Mouse (Mus musculus) intestine, embryonic 14.5 days (tissue): Measurements from ENCODE around the gene Kntc1. TPM values are rescaled to one million over a fixed set of nuclear protein-coding genes. Genes with fewer than 3 reads are reported as not detected.
A peak's percentile ranks its signal among the peaks of the same experiment; 100 is the strongest.

Experiments
- ATAC-seq: fragments of 200-750 bp; cut with Nextera tagmentation; replicated peaks from 2 replicates; pipeline ENCODE4 v1.8.0; 2017; ENCODE audit warnings: low read depth, moderate number of reproducible peaks, moderate TSS enrichment, moderate library complexity; ENCODE audit not compliant: low FRiP score, low TSS enrichment
- DNase-seq: peaks from one replicate; pipeline ENCODE4 v3.0.0-alpha.2; 2018; ENCODE audit warnings: low spot score
- H3K27ac ChIP-seq: fragments of 300-500 bp; sonication (generic); 2 replicates; pipeline ENCODE4 v1.5.1; 2014; ENCODE audit warnings: low read depth, mild to moderate bottlenecking, control low read depth
- H3K27me3 ChIP-seq: fragments of 300-500 bp; sonication (generic); replicated peaks from 2 replicates; pipeline ENCODE4 v1.6.1; 2014; ENCODE audit warnings: low read length, control low read depth; ENCODE audit not compliant: control insufficient read depth, insufficient read depth
- H3K36me3 ChIP-seq: fragments of 300-500 bp; sonication (generic); 2 replicates; pipeline ENCODE4 v1.6.1; 2014; ENCODE audit warnings: low read length, control low read depth; ENCODE audit not compliant: control insufficient read depth, insufficient read depth
- H3K4me1 ChIP-seq: fragments of 300-500 bp; sonication (generic); replicated peaks from 2 replicates; pipeline ENCODE4 v1.6.1; 2014; ENCODE audit warnings: low read length, control low read depth, mixed read lengths; ENCODE audit not compliant: control insufficient read depth, insufficient read depth
- H3K4me2 ChIP-seq: fragments of 300-500 bp; sonication (generic); 2 replicates; pipeline ENCODE4 v1.6.1; 2014; ENCODE audit warnings: low read length
- H3K4me3 ChIP-seq: fragments of 300-500 bp; sonication (generic); 2 replicates; pipeline ENCODE4 v1.5.1; 2014; ENCODE audit warnings: low read depth, low read length, control low read depth, mixed read lengths
- H3K9ac ChIP-seq: fragments of 300-500 bp; sonication (generic); 2 replicates; pipeline ENCODE4 v1.6.1; 2014; ENCODE audit warnings: mild to moderate bottlenecking, low read length
- H3K9me3 ChIP-seq: fragments of 300-500 bp; sonication (generic); 2 replicates; pipeline ENCODE4 v1.6.1; 2016; ENCODE audit warnings: low read length, control low read depth; ENCODE audit not compliant: control insufficient read depth
- WGBS: fragments of 180-500 bp; shearing (Covaris S2); extraction: QIAGEN DNeasy Blood & Tissue Kit; methylation state at CpG from one replicate; pipeline ENCODE4 v1.1.7; 2014; 5-methylcytosine and 5-hydroxymethylcytosine counted together
- polyA plus RNA-seq: library from polyadenylated mRNA; unstranded; fragments of >200 nt; fragmentation: Nextera tagmentation; extraction: Ambion mirVana; gene quantifications from 2 replicates; pipeline ENCODE4 v1.2.1, GENCODE M21; 2014

Kntc1 gene
- polyA plus RNA-seq, 1 experiment from 2014 or later, result 35.9 TPM

DNA sequence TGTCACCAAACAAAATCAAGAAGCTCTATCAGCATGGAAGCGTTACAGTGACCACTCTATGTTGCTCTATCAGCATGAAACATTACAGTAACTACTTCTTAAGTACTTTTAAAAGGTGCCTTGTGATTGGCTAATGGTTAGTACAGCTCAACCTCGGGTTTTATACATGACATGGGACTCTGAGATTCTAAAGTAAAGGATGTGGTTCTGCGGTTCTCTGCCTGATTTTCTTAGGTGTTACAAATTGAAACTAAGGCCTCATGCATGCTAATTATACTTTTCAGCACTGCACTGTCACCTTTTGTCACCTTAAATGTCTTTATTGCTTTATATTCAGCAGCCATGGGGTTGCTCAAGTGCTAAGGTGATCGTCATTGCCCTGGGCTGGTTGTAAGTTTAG is 32.3 kb downstream of the Kntc1 start:
- no peaks in the 10 kb centered on the region for H3K9me3 ChIP-seq
- H3K4me3 ChIP-seq, result no peak overlapping the region
- no peak overlapping the region for H3K27ac ChIP-seq
- no peak for DNase-seq
- H3K36me3 ChIP-seq, result peaks cover 88% of the 10 kb centered on the region
- H3K27me3 ChIP-seq, result no peaks in the 10 kb centered on the region
- no peaks in the 10 kb centered on the region for H3K4me1 ChIP-seq
- no peak overlapping the region for H3K9ac ChIP-seq
- no peak overlapping the region for H3K4me2 ChIP-seq
- 94% methylated on average over 4 of the region's 4 CpGs for WGBS
- ATAC-seq, result no peak

DNA sequence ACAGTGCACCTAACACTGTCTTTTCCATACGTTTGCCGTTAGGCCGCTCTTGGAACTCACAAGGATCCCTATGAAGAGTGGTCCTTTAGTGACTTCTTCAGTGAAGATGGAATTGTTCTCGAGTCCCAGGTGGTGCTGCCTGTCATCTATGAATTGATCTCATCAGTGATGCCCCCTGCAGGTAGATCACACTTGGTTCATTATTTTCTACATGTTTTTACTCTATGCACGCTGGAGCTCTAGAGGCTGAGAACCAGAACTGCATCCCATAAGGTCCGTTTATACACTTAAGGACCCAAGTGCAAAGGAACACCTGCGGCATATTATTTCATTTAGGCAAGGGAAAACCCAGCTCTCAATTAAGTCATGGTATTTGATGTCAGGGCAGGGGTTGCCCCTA is 39.5 kb downstream of the Kntc1 start:
- DNase-seq (no peak), ATAC-seq (no peak)
- Histone ChIP-seq H3K4me1 (no peaks in the 10 kb centered on the region), H3K9me3 (no peaks in the 10 kb centered on the region), H3K4me3 (no peak overlapping the region), H3K27me3 (no peaks in the 10 kb centered on the region), H3K27ac (no peak overlapping the region), H3K36me3 (peaks cover 93% of the 10 kb centered on the region), H3K9ac (no peak overlapping the region), H3K4me2 (no peak overlapping the region)
- 87% methylated on average over 7 of the region's 7 CpGs for WGBS

DNA sequence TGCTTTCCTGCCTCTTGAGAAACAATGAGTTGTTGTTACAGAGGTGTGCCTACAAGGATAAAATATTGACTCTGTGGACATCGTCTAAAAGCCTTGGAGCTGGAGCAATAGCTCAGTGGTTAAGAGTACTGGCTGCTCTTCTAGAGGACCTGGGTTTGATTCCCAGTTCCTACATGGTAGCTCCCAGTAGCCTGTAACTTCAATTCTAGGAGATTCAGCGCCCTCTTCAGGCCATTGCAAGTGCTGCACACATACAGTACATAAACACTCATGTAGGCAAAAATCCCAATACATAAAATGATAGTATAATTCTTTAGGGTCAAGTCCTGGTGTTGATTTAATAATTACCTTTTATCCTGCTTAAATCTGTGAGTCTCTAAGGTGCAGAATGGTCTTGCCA is 43.6 kb downstream of the Kntc1 start:
- DNase-seq (no peak), ATAC-seq (no peak)
- H3K27ac ChIP-seq, result no peak overlapping the region
- H3K4me2 ChIP-seq, result no peak overlapping the region
- H3K36me3 ChIP-seq, result peaks cover 90% of the 10 kb centered on the region
- H3K4me3 ChIP-seq, result no peak overlapping the region
- H3K9me3 ChIP-seq, result no peaks in the 10 kb centered on the region
- no peaks in the 10 kb centered on the region for H3K27me3 ChIP-seq
- H3K4me1 ChIP-seq, result no peaks in the 10 kb centered on the region
- no peak overlapping the region for H3K9ac ChIP-seq
- 80% methylated on average over 2 of the region's 2 CpGs for WGBS

DNA sequence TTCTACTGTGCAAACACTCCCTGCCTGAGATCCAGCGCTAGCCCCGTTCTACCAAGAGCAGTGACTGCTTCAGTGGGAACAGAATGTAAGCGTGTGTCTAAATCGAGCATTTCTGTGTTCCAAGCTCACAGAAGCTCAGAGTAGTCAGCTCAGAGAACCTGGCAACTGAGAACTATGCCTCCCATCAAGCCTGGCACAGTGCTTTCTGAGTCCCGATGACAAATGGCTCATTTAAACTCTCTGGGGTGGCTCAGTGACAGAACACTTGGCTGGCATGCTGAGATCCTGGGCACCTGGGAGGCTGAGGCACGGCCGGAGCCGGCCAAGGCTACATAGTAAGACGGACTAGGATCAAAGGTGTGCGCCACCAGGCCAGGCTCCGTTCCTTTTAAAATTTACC is 56.8 kb downstream of the Kntc1 start:
- Histone ChIP-seq H3K4me3 (no peak overlapping the region), H3K9ac (no peak overlapping the region), H3K4me1 (no peaks in the 10 kb centered on the region), H3K27me3 (no peaks in the 10 kb centered on the region), H3K27ac (no peak overlapping the region), H3K36me3 (peaks cover 89% of the 10 kb centered on the region), H3K9me3 (no peaks in the 10 kb centered on the region), H3K4me2 (no peak overlapping the region)
- ATAC-seq (no peak), DNase-seq (no peak)
- 94% methylated on average over 11 of the region's 11 CpGs for WGBS

DNA sequence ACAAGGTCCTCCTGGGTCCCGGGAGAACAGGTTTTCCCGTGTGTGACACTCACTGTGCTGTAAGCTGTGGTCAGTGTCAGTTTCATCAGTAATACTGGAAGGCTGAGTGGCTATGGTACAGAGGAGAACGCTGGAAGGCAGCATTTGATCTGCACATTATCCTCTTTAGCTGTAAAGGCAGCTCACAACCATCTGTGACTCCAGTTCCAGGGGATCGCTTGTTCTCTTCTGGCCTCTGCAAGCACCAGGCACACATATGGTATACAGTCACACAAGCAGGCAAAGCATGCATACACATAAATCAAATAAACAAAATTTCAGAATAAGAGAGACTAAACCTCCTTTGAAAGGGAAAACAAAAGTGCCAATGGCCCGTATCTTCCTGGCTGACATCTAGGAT is 59.0 kb downstream of the Kntc1 start:
- no peak overlapping the region for H3K9ac ChIP-seq
- H3K4me2 ChIP-seq, result no peak overlapping the region
- 89% methylated on average over 5 of the region's 5 CpGs for WGBS
- DNase-seq (no peak), ATAC-seq (no peak)
- no peaks in the 10 kb centered on the region for H3K27me3 ChIP-seq
- H3K4me3 ChIP-seq, result no peak overlapping the region
- H3K4me1 ChIP-seq, result no peaks in the 10 kb centered on the region
- peaks cover 86% of the 10 kb centered on the region for H3K36me3 ChIP-seq
- no peaks in the 10 kb centered on the region for H3K9me3 ChIP-seq
- H3K27ac ChIP-seq, result no peak overlapping the region

DNA sequence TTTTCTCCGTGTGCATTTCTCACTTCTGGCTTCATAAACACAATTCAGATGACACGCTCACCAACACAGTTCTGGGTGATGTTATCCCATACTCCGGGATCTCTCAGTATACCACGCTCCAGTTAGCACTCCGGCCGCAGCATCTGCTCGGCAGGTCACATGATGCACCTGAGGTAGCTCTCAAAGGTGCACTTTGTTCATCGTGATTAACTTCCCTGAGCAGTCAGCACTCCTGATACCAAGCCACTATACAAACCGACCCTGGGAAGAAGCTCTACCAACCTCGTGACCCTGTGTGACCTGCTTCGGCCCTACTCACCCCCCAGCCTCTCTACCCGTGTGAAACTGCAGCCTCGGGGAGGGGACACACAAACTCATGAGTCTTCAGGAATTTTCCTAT is 59.6 kb downstream of the Kntc1 start:
- WGBS, result 90% methylated on average over 13 of the region's 13 CpGs
- no peaks in the 10 kb centered on the region for H3K9me3 ChIP-seq
- no peaks in the 10 kb centered on the region for H3K4me1 ChIP-seq
- no peaks in the 10 kb centered on the region for H3K27me3 ChIP-seq
- no peak overlapping the region for H3K9ac ChIP-seq
- no peak overlapping the region for H3K4me2 ChIP-seq
- H3K4me3 ChIP-seq, result no peak overlapping the region
- H3K36me3 ChIP-seq, result peaks cover 81% of the 10 kb centered on the region
- ATAC-seq (no peak), DNase-seq (no peak)
- no peak overlapping the region for H3K27ac ChIP-seq

DNA sequence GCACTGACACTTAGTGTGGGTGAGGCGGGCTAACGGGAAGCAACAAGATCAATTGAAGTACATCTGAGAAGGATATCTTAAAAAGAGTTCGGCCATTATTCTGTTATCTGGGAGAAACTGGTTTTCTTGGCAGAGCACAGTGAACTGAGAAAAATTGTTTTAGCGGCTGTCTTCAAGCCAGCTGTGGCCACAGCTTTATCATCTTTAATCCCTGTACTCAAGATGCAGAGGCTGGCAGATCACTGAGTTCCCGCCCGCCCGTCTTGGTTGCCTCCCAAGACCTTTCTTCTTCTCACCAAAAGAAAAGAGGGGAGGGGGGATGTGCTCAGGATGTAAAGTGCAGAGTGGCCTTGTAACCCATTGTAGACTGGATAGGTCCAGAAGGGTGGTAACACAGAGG is 67.4 kb downstream of the Kntc1 start:
- Histone ChIP-seq H3K27me3 (no peaks in the 10 kb centered on the region), H3K36me3 (peaks cover 60% of the 10 kb centered on the region)
- ATAC-seq, result no peak

DNA sequence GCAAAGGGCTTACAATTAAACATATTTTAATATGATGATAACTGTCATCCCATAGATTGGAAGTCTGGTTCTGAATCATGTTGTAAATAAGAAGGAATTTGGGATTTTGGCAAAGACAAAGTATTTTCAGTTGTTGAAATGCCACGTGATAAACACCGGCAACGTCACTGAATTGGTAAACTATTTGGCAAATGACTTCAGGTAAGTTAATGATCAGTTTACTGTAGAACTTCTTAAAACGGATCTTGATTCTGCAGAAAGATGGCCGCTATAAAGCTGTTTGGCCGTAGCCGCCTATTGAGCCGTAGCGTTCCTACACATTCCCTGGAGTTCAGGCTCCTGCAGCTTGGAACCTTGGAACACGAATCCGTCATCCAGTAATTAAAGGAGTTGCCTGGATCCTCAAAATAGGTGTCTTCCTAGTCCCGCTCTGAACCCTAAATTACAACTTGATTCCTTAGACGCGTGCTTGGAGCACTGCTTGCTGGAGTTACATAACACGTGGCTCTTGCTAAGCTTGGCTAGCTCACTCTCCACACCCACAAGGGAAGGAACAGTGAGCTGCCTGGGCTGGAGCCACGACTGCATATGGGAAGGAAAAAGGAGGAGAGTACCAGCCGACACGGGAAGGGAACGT is 69.5 kb downstream of the Kntc1 start:
- 95% methylated on average over 19 of the region's 19 CpGs for WGBS
- no peaks in the 10 kb centered on the region for H3K27me3 ChIP-seq
- peaks cover 52% of the 10 kb centered on the region for H3K36me3 ChIP-seq
- no peaks in the 10 kb centered on the region for H3K4me1 ChIP-seq
- no peaks in the 10 kb centered on the region for H3K9me3 ChIP-seq
- H3K9ac ChIP-seq, result no peak overlapping the region
- ATAC-seq, result no peak
- no peak overlapping the region for H3K4me2 ChIP-seq
- no peak for DNase-seq
- no peak overlapping the region for H3K4me3 ChIP-seq
- no peak overlapping the region for H3K27ac ChIP-seq

More for the DNA sequence above, 67.4 kb downstream of the Kntc1 start:
- WGBS, result 84% methylated on average over 7 of the region's 7 CpGs
- Histone ChIP-seq H3K9me3 (no peaks in the 10 kb centered on the region), H3K4me2 (no peak overlapping the region), H3K9ac (no peak overlapping the region), H3K4me3 (no peak overlapping the region), H3K27ac (no peak overlapping the region), H3K4me1 (no peaks in the 10 kb centered on the region)
- no peak for DNase-seq

DNA sequence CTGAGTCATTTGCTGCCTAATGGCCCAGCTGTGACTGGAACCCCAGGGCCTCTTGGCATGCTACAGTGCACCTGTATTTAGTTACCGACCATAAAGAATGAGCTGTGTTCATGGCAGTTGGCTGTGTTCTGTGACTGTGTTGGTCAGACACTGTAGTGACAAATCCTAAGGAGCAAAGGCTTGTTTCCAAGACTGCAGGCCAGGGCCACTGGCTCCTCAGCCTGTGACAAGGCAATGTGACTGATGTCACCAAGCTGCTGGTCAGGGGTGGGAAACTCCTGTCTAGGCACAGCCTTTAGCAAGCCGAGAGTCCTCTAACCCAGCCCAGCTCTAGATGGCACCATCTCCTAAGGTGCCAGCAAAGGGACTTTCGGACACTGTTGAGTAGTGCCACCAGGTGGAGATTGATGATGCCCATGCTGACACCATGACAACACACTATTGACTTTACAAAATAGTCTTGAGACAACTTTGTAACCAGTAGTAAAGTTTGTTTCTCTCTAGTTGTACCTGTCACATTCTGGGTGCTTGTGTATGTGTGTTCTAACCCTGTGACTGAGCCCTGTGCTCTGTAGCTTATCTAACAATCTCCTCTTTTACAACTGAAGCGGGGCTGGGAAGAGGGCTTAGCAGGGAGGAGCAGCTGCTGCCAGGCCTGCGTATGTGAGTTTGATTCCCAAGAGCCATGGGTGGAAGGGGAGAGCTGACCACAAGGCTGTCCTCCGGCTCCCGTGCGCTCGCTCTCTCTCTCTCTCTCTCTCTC is 71.2 kb downstream of the Kntc1 start:
- no peak overlapping the region for H3K4me3 ChIP-seq
- whole genome bisulfite sequencing, result 86% methylated on average over 9 of the region's 9 CpGs
- DNase-seq (no peak), ATAC-seq (peak; percentile 40; the same call in 1 of the 2 replicates)
- no peaks in the 10 kb centered on the region for H3K27me3 ChIP-seq
- no peak overlapping the region for H3K9ac ChIP-seq
- peaks cover 39% of the 10 kb centered on the region for H3K36me3 ChIP-seq
- H3K9me3 ChIP-seq, result no peaks in the 10 kb centered on the region
- H3K27ac ChIP-seq, result no peak overlapping the region
- no peaks in the 10 kb centered on the region for H3K4me1 ChIP-seq
- H3K4me2 ChIP-seq, result no peak overlapping the region
